14 mouse cellular contexts compared by ENCODE assay signal in genomic region chr19:44629705-44630104, GRCm38 (mm10).
A peak's percentile ranks its signal among the peaks of the same experiment; 100 is the strongest.
DNase-seq lines count a peak whose midpoint lies in the region; ATAC-seq and TF ChIP-seq lines count a peak whose summit lies in the region.
"Had no signal": no experiment of that assay in that cellular context is flagged by ENCODE, and none has a peak within 500 bp of the region (broad histone marks: within the 10 kb centered on the region; RNA-seq: fewer than 3 reads in every experiment).

No protein-coding gene starts in this region.

- H3K9me3 ChIP-seq in liver, postnatal 0 days (ENCODE audit: low read length): no peaks in the 10 kb centered on the region
- H3K9me3 ChIP-seq in G1E (replicated peaks): no peaks in the 10 kb centered on the region
- H3K9me3 ChIP-seq: embryonic facial prominence, embryonic 13.5 days; heart, embryonic 15.5 days had no signal

- WGBS in liver, postnatal 0 days (ENCODE audit: insufficient replicate concordance): 57% methylated on average over 7 of the region's 7 CpGs
- 64% methylated on average over 7 of the region's 7 CpGs for WGBS in olfactory bulb, adult 2 months

- no peak for TF ChIP-seq POLR2A in olfactory bulb, adult 2 months (IDR thresholded peaks at IDR 0.05; ENCODE audit: insufficient read depth, low read depth, low read length)

- H3K27ac ChIP-seq in liver, postnatal 0 days (ENCODE audit: low read depth): no peak overlapping the region
- H3K27ac ChIP-seq in olfactory bulb, adult 2 months (ENCODE audit: insufficient read depth, low read depth, low read length): no peak overlapping the region
- H3K27ac ChIP-seq: embryonic facial prominence, embryonic 13.5 days; heart, embryonic 15.5 days had no signal

- no peaks in the 10 kb centered on the region for H3K4me1 ChIP-seq in liver, postnatal 0 days (ENCODE audit: insufficient read depth)
- no peaks in the 10 kb centered on the region for H3K4me1 ChIP-seq in G1E (ENCODE audit: insufficient read depth, low read depth, low read length)
- H3K4me1 ChIP-seq in olfactory bulb, adult 2 months (ENCODE audit: control insufficient read depth, insufficient read depth, low read length): no peaks in the 10 kb centered on the region
- H3K4me1 ChIP-seq: heart, embryonic 15.5 days; megakaryocyte, embryonic 14.5 days had no signal

- H3K36me3 ChIP-seq in liver, postnatal 0 days (replicated peaks; ENCODE audit: insufficient read depth, low read length): no peaks in the 10 kb centered on the region
- no peaks in the 10 kb centered on the region for H3K36me3 ChIP-seq in G1E (replicated peaks)
- H3K36me3 ChIP-seq: embryonic facial prominence, embryonic 13.5 days; heart, embryonic 15.5 days had no signal

- TF ChIP-seq CTCF in liver, postnatal 0 days (IDR thresholded peaks at IDR 0.05; ENCODE audit: low read depth): peak; percentile 62
- TF ChIP-seq CTCF in G1E (IDR thresholded peaks at IDR 0.05; ENCODE audit: low read depth, low read length): peak; percentile 50; the same call in 1 of the 2 replicates
- peak; percentile 40; the same call in 1 of the 2 replicates for TF ChIP-seq CTCF in olfactory bulb, adult 2 months (IDR thresholded peaks at IDR 0.05; ENCODE audit: insufficient read depth, low read depth, low read length)

- DNase-seq in cerebellum, postnatal 10 days: peak; percentile 16 to 21
- DNase-seq in cerebellum, adult 11 months: no peak
- DNase-seq in liver, postnatal 0 days: no peak
- no peak for DNase-seq in liver
- DNase-seq in G1E (ENCODE audit: low spot score): no peak
- DNase-seq in right cerebral cortex, postnatal 10 days (ENCODE audit: low spot score in 2 of 2): no peak
- no peak for DNase-seq in right cerebral cortex, postnatal 4 days
- DNase-seq: cerebellum, adult 8-10 months; right cerebral cortex, postnatal 14 days had no signal

- no peak overlapping the region for H3K9ac ChIP-seq in liver, postnatal 0 days (replicated peaks)
- H3K9ac ChIP-seq: embryonic facial prominence, embryonic 13.5 days; heart, embryonic 15.5 days had no signal

- H3K27me3 ChIP-seq in liver, postnatal 0 days (ENCODE audit: insufficient read depth, low read length): peaks cover 3% of the 10 kb centered on the region; the same call in 1 of the 2 replicates
- peaks cover 4% of the 10 kb centered on the region; the same call in 1 of the 2 replicates for H3K27me3 ChIP-seq in G1E (ENCODE audit: insufficient read depth, low read length)

- no peak for TF ChIP-seq EP300 in liver, postnatal 0 days (IDR thresholded peaks at IDR 0.05; ENCODE audit: low read depth)

- H3K4me3 ChIP-seq in liver, postnatal 0 days (ENCODE audit: low read depth, low read length): no peak overlapping the region
- H3K4me3 ChIP-seq in G1E (ENCODE audit: low read depth, low read length): no peak overlapping the region
- no peak overlapping the region for H3K4me3 ChIP-seq in olfactory bulb, adult 2 months (ENCODE audit: insufficient read depth, low read depth, low read length)
- H3K4me3 ChIP-seq: embryonic facial prominence, embryonic 13.5 days; heart, embryonic 15.5 days; megakaryocyte, embryonic 14.5 days had no signal

- no peak overlapping the region for H3K4me2 ChIP-seq in liver, postnatal 0 days (ENCODE audit: low read depth, low read length)
- H3K4me2 ChIP-seq: embryonic facial prominence, embryonic 13.5 days; heart, embryonic 15.5 days had no signal

- no peak for ATAC-seq in liver, postnatal 0 days
- no peak for ATAC-seq in G1E (ENCODE audit: extremely low read depth, insufficient number of reproducible peaks, low FRiP score, poor library complexity, severe bottlenecking)
- ATAC-seq: inflammation-experienced regulatory T-cells, adult 6 months had no signal

Comparison
In these comparisons a context has a peak if more than half of its experiments do, and no peak if none do; other contexts are left out.
1. DNase-seq: peak in cerebellum, postnatal 10 days (2 of 2); none in cerebellum, adult 11 months (single experiment), liver, postnatal 0 days (single experiment), liver (single experiment), G1E (single experiment), right cerebral cortex, postnatal 10 days (0 of 2) and right cerebral cortex, postnatal 4 days (single experiment).
2. Peak in every context shown above with its lines, with median percentiles within 50 percentile points of each other: CTCF ChIP-seq.